In the genomic region with DNA sequence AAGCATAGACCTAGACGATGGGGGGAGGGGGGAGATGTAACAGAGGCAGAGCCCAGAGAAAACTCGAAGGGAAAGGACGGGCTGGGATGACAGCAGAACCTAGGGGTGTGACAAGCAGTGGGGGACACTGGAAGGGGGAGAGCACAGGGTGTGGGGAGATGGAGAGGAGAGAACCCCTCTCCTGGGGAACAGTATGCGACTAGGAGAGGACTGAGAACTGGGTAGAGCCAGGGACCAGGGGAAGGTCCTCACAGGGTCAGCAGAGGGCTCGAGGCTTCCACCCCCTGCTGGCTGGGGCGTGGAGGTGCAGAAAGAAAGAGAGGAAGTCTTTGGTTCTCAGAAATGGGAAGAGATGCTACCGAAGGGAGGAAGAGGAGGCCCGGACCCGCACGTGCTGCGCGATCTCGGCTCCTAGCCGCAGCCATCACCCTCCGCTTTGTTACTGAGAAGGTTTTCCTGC, we compare ENCODE assay signal across 1 mouse cellular context.
TF ChIP-seq lines count a peak whose summit lies in the region.

No protein-coding gene starts in this region.

TF ChIP-seq in MEL, 35 proteins besides CTCF, POLR2A, EP300 and RAD21 (continued from another document):
- no peak for TF ChIP-seq UBTF (IDR thresholded peaks at IDR 0.05; ENCODE audit: borderline replicate concordance, insufficient read depth, low read depth, low read length)
- no peak for TF ChIP-seq ZNF384 (IDR thresholded peaks at IDR 0.05; ENCODE audit: low read depth, low read length)
- TF ChIP-seq HCFC1 (IDR thresholded peaks at IDR 0.05; ENCODE audit: low read depth, low read length), result peak; percentile 27; the same call in 1 of the 2 replicates
- TF ChIP-seq NELFE (IDR thresholded peaks at IDR 0.05; ENCODE audit: low read depth, low read length), result no peak
- peak; percentile 81 for TF ChIP-seq MAX (IDR thresholded peaks at IDR 0.05; ENCODE audit: low read length)
- TF ChIP-seq POLR2AphosphoS2 (IDR thresholded peaks at IDR 0.05; ENCODE audit: low read length), result no peak
- TF ChIP-seq MAZ (IDR thresholded peaks at IDR 0.05; ENCODE audit: low read depth, low read length), result no peak
- peak; percentile 57 for TF ChIP-seq TBP (IDR thresholded peaks at IDR 0.05; ENCODE audit: low read depth, low read length)
- peak; percentile 95 for TF ChIP-seq BHLHE40 (IDR thresholded peaks at IDR 0.05; ENCODE audit: borderline replicate concordance, low read depth, low read length)
- TF ChIP-seq ZC3H11A (IDR thresholded peaks at IDR 0.05; ENCODE audit: low read depth, low read length), result no peak
- peak; percentile 75 for TF ChIP-seq SMC3 (IDR thresholded peaks at IDR 0.05; ENCODE audit: low read depth, low read length)
- TF ChIP-seq TAL1 (IDR thresholded peaks at IDR 0.05; ENCODE audit: low read length), result no peak
- TF ChIP-seq GABPA (IDR thresholded peaks at IDR 0.05; ENCODE audit: low read depth, low read length), result no peak
- TF ChIP-seq MXI1 (IDR thresholded peaks at IDR 0.05; ENCODE audit: low read depth, low read length), result peak; percentile 66
- TF ChIP-seq MYC (IDR thresholded peaks at IDR 0.05; ENCODE audit: low read depth, low read length), result peak; percentile 88
